Mouse (Mus musculus): ENCODE results near the gene Tbc1d5. TPM values are rescaled to one million over a fixed set of nuclear protein-coding genes. Genes with fewer than 3 reads are reported as not detected.

Gene Tbc1d5
- total RNA-seq (2018; cell fraction: chromatin; rRNA removed): 100 to 1,000 TPM in 24 of 26 experiments, 10 to 100 TPM in 2; 61.8 to 223 (median 155) TPM
- 10 to 100 TPM; 27.4 to 46.7 (median 35.2) TPM for total RNA-seq (2018; cell fraction: cytosol; rRNA removed)
- 100 to 1,000 TPM in 12 of 26 experiments, 10 to 100 TPM in 14; 35.4 to 160 (median 90.7) TPM for total RNA-seq (2018; cell fraction: nucleus; rRNA removed)
- 29.9 to 49.6 TPM (median 30.8 TPM) in 3 replicates for polyA plus RNA-seq (2018)

DNA sequence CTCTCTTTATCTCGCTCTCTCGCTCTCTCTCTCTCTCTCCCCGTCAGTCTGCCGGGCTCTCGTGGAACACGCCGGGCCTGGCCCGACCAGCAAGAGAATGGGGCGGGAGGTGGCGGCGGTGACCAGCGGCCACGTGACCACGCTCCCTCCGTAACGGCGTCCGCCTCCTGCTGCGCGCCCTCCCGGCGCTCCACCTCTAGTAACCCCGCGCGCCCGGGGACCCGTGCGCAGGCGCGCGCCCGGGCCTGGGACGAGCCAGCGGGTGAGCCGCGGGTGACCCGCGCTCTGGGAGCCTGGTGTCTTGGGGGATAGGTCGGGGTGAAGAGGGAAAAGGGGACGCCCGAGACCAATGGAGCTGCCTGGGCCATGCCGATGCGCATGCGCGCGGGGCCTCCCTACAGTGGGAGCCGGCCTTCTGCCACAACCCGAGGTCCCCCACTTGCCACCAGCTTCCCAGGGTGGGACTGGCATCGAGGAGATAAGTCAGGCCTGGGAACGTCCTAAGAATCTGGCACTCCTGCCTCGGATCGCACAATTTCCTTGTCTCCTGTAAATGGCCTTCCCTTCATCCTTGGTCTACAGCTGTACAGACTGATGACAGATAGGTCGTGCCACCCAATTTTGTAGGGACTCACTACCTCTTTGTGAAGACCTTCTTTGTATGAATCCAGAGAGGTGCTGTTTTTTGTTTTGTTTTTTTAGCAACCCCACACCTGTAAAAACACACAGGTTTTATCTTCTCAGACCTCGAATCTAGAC is at the start of gene Tbc1d5:
Gene Tbc1d5 (minus strand): TSS at position 158 of the 759 bp plus-strand sequence.
- 4% methylated on average over 35 of the region's 54 CpGs for WGBS (ENCODE audit: missing documents)

DNA sequence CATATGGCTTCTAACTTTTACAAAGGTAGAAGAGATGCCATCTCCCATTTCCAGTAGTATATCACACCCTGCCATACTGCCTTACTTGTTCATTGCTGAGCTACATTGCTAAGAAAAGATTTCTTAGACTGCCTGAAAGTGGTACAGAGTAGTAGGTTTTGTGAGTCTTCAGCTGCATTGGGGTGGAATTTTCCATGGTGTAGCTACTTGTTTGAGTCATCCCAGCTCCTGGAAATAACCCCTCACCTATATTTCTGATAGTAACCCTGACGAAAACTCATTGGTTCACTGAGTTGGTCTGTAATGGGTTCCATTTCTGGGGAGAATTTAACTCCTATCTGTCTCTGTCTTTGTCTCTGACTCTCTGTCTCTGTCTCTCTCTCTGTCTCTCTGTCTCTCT is 46.9 kb upstream of the Tbc1d5 start:
- 78% methylated on average over 1 of the region's 1 CpGs for WGBS (ENCODE audit: missing documents)
- no peaks in the 10 kb centered on the region for H3K36me3 ChIP-seq (ENCODE audit: inconsistent target)
- H3K4me3 ChIP-seq (ENCODE audit: inconsistent target): no peak overlapping the region
- H3K79me2 ChIP-seq (ENCODE audit: inconsistent target): no peaks in the 10 kb centered on the region
- H3K27ac ChIP-seq: no peak overlapping the region

More for the DNA sequence above, at the start of gene Tbc1d5:
- Histone ChIP-seq H3K36me3 (ENCODE audit: inconsistent target) (no peaks in the 10 kb centered on the region), H3K4me3 (ENCODE audit: inconsistent target) (peak within 1 kb of the TSS; percentile 50), H3K79me2 (ENCODE audit: inconsistent target) (peaks cover 37% of the 10 kb centered on the region), H3K27ac (peak within 1 kb of the TSS; percentile 91)

DNA sequence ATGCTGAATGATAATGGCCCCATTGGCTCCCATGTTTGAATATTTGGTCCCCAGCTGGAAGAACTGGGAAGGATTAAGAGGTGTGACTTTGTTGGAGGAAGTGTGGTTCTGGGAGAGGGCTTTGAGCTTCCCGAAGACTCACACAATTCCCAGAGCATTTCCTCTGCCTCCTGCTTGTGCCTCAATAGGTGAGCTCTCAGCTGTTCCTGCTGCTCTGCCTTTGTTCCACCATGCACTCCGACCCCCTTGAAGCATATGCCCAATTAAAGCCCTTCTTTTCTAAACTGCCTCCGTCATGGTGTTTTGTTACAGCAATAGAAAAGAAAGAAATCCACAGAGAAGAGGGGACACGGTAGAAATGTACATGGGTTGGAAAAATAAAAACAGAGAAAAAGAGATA is 44.0 kb upstream of the Tbc1d5 start:
- 95% methylated on average over 4 of the region's 4 CpGs for WGBS (ENCODE audit: missing documents)
- H3K27ac ChIP-seq: no peak overlapping the region
- H3K36me3 ChIP-seq (ENCODE audit: inconsistent target): no peaks in the 10 kb centered on the region
- no peak overlapping the region for H3K4me3 ChIP-seq (ENCODE audit: inconsistent target)
- H3K79me2 ChIP-seq (ENCODE audit: inconsistent target): no peaks in the 10 kb centered on the region

DNA sequence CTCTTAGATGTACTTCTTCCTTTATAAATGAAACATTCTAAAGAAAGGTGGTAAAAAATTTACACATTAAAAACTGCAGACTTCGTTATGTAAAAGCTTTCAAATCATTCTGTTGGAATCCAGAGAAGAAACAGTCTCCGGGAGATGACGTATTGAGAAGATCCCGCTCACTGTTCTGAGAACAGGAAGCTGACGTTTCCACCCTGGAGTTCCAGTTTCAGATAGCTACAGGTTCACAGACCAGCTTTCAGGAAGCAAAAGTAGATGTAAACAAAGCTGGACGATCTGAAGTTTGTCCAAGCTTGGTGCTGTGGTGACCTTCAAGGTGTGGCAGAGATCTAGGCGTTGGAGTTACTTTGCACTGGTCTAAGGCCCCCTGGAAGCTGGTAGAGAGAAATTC is 41.9 kb upstream of the Tbc1d5 start:
- 41% methylated on average over 7 of the region's 7 CpGs for WGBS (ENCODE audit: missing documents)

DNA sequence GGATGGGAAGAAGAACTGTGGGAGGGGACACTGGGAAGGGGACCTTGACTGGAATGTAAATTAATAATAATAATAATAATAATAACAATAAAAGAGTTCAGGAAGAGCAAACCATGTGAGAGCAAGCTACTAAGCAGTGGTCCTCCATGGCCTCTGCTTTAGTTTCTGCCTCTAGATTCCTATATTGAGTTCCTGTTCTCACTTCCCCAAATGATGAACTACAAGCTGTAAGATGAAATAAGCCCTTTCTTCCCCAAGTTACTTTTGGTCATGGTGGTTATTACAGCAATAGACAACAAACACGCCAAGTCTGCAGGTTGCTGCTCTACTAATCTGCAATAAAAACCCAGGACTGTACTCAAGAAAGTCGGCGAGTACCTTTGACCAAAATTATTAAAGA is 40.7 kb upstream of the Tbc1d5 start:
- H3K27ac ChIP-seq: peak overlapping the region; percentile 55
- H3K36me3 ChIP-seq (ENCODE audit: inconsistent target): no peaks in the 10 kb centered on the region
- H3K4me3 ChIP-seq (ENCODE audit: inconsistent target): no peak overlapping the region
- WGBS (ENCODE audit: missing documents): 30% methylated on average over 3 of the region's 3 CpGs
- H3K79me2 ChIP-seq (ENCODE audit: inconsistent target): no peaks in the 10 kb centered on the region

More for the DNA sequence above, 41.9 kb upstream of the Tbc1d5 start:
- Histone ChIP-seq H3K27ac (peak overlapping the region; percentile 55), H3K36me3 (ENCODE audit: inconsistent target) (no peaks in the 10 kb centered on the region), H3K79me2 (ENCODE audit: inconsistent target) (no peaks in the 10 kb centered on the region), H3K4me3 (ENCODE audit: inconsistent target) (no peak overlapping the region)

DNA sequence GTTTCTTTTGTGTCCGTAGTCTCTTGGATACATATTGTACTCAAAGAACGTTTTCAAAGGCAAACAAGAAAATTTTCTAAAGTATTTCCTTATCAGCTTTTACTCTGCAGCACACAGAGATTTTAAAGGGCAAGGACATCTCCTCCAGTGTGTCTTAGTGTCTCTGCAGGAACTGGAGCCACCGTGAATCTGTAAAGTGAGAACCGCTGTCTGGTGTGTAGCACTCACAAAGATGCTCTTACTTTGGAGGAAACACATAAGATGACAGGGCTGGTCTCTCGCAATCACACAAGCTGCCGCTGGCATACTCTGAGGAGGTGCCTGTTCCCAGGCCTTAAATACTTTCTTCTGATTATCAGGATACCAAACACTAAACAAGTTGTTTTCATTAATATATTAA is 37.3 kb upstream of the Tbc1d5 start:
- WGBS (ENCODE audit: missing documents): 97% methylated on average over 6 of the region's 6 CpGs
- Histone ChIP-seq H3K79me2 (ENCODE audit: inconsistent target) (no peaks in the 10 kb centered on the region), H3K4me3 (ENCODE audit: inconsistent target) (no peak overlapping the region), H3K36me3 (ENCODE audit: inconsistent target) (no peaks in the 10 kb centered on the region), H3K27ac (no peak overlapping the region)

DNA sequence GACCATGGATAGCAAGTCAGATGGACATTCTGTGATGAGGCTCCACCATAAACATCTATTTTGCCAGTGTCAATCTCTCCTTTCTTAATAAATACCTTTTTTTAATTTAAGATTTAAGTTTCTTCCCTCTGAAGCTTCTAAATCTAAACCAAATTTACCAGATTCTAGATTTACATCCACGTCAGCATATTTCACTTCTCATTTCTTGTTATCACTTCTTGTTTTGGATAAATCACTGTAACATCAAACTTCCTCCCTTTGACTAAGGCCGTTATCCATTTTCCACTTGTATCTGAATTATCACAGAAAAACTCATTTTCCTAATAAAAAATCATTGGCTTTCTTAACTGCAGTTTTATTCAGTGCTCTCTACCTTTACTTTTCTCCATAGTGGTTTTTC is 30.4 kb upstream of the Tbc1d5 start:
- 0% methylated on average over 2 of the region's 2 CpGs for WGBS (ENCODE audit: missing documents)
- no peaks in the 10 kb centered on the region for H3K79me2 ChIP-seq (ENCODE audit: inconsistent target)
- peak overlapping the region; percentile 83 for H3K27ac ChIP-seq
- H3K36me3 ChIP-seq (ENCODE audit: inconsistent target): no peaks in the 10 kb centered on the region
- H3K4me3 ChIP-seq (ENCODE audit: inconsistent target): no peak overlapping the region

DNA sequence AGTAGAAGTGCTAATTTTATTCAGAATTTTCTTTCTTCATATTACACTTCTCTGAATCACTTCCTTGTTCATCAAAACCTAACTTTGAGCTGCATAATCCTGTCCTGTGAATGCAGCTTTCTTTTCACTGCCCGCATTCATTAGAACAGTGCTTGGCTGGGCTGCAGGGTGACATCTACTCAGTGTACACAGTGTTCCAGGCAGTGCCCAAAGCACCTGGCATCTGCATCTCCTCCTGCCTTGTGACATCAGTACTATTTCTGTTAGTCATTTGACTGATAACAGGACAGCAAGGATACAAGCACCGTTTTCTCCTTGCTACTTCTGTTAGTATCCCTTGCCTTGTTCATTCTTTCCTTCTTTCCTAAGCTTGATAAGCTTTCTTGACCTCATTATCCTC is 25.5 kb upstream of the Tbc1d5 start:
- no peaks in the 10 kb centered on the region for H3K36me3 ChIP-seq (ENCODE audit: inconsistent target)
- no peaks in the 10 kb centered on the region for H3K79me2 ChIP-seq (ENCODE audit: inconsistent target)
- no peak overlapping the region for H3K27ac ChIP-seq
- 90% methylated on average over 2 of the region's 2 CpGs for WGBS (ENCODE audit: missing documents)
- no peak overlapping the region for H3K4me3 ChIP-seq (ENCODE audit: inconsistent target)

DNA sequence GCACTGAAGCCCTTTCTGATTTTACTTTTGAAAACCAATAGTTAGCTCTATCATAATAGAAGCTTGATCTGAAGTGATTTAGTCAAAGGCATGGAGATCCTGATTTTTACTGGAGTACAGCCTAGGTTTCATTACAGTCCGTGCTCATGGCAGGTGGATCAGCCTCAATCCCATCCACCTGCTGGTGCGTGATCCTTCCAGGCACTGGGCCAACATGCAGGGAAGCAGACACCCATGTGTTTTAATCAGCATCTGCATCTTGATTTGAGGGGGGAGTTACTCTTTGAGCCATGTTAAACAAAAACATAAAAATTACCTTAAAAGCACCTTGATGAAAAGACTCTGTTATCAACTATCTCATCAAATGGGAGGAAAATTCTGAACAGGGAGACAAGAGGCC is 16.4 kb upstream of the Tbc1d5 start:
- Histone ChIP-seq H3K4me3 (ENCODE audit: inconsistent target) (no peak overlapping the region), H3K79me2 (ENCODE audit: inconsistent target) (no peaks in the 10 kb centered on the region), H3K27ac (no peak overlapping the region), H3K36me3 (ENCODE audit: inconsistent target) (no peaks in the 10 kb centered on the region)
- 94% methylated on average over 2 of the region's 2 CpGs for WGBS (ENCODE audit: missing documents)

DNA sequence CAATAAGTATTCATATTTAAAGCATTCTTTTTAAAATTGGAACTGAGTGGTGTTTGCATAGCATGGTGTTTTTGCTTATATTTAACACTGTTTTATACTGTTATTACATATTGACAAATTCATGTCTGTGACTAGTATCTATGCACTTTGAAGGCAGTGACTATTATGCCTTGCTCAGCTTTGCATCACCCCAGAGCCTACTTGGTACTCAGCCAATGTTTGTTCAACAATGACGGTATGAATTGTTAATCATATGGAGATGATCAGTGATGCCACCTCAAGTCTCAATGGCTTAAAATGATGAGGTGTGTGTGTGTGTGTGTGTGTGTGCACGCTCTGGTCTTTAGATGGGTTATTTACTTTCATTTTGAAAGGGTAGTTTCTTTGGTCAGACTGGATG is 15.6 kb upstream of the Tbc1d5 start:
- Histone ChIP-seq H3K27ac (no peak overlapping the region), H3K79me2 (ENCODE audit: inconsistent target) (no peaks in the 10 kb centered on the region), H3K4me3 (ENCODE audit: inconsistent target) (no peak overlapping the region), H3K36me3 (ENCODE audit: inconsistent target) (no peaks in the 10 kb centered on the region)
- 95% methylated on average over 2 of the region's 2 CpGs for WGBS (ENCODE audit: missing documents)

DNA sequence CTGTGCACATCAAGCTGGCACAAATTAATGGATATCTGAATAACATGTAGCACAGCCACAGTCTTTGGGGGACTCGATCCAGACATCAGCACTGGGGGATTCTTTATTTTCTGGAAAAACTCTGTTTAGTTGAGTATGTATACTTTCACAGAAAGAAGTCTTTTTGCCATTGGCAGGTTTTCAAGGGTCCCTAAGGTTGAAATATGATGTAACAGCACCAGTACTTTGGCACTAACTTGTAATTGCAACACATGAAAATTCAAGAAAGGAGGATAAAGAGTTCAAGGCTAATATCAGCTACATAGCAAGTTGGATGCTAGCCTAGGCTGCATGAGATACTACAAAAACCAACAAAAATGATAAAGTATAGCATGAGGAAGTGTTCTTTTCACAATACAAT is 12.2 kb upstream of the Tbc1d5 start:
- no peaks in the 10 kb centered on the region for H3K79me2 ChIP-seq (ENCODE audit: inconsistent target)
- H3K36me3 ChIP-seq (ENCODE audit: inconsistent target): no peaks in the 10 kb centered on the region
- no peak overlapping the region for H3K27ac ChIP-seq
- H3K4me3 ChIP-seq (ENCODE audit: inconsistent target): no peak overlapping the region
- 100% methylated on average over 1 of the region's 1 CpGs for WGBS (ENCODE audit: missing documents)

DNA sequence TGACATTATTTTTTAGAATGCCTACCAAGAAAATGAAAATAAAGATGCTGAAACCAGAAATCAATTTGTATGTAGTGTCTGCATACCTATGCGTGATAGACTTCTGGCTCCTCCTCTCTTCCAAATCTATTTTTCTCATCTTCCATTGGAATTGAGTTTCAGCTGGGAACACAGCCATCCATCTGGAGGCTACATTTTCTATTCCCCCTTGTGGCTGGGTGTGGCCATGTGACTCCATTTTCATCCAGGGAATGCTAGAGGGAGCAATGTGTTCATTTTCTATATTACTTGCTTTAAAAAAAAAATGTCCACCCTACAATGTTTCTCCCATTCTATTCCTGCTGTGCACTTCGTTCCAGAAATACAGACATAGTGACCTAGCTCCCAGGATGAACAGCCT is 3.6 kb upstream of the Tbc1d5 start:
- Histone ChIP-seq H3K27ac (no peak overlapping the region), H3K36me3 (ENCODE audit: inconsistent target) (no peaks in the 10 kb centered on the region), H3K79me2 (ENCODE audit: inconsistent target) (peaks cover 4% of the 10 kb centered on the region), H3K4me3 (ENCODE audit: inconsistent target) (no peak overlapping the region)
- 89% methylated on average over 2 of the region's 2 CpGs for WGBS (ENCODE audit: missing documents)

DNA sequence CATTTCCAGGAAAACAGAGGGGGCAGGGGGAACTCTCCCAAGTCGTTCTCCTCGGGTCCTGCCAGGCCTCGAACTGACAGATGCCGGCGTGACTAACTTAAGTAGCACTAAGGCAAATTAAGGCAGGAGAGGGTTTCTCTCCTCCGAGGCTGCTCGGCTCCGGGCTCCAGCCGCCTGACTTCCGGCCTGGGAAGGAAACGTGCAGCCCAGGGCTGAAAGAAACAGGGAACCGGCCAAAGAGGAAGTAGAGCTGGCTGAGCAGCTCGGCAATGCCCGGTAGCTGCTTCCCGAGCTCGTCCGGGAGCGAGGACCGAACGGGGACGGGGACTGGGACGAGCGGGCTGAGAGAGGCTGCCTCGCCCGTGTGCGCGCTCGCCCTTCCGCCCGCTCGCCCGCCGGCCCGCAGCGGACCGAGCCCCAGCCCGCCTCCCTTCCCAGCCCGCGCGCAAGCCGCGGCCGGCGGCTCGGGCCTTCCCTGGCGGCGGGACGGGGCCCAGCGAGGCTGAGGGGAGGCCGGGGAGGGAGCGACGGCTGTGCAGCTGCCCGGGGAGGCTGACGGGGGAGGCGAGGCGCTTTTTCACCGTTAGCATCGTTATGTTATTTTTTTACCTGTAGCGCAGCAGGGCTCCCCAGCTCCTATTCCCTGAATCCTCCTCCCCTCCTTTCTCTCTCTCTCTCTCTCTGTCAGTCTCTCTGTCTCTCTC is 509 bp downstream of the Tbc1d5 start:
- under 1% methylated on average over 53 of the region's 59 CpGs for WGBS (ENCODE audit: missing documents)
- Histone ChIP-seq H3K79me2 (ENCODE audit: inconsistent target) (peaks cover 45% of the 10 kb centered on the region), H3K27ac (peak overlapping the region; percentile 91), H3K4me3 (ENCODE audit: inconsistent target) (peak overlapping the region; percentile 50), H3K36me3 (ENCODE audit: inconsistent target) (no peaks in the 10 kb centered on the region)

DNA sequence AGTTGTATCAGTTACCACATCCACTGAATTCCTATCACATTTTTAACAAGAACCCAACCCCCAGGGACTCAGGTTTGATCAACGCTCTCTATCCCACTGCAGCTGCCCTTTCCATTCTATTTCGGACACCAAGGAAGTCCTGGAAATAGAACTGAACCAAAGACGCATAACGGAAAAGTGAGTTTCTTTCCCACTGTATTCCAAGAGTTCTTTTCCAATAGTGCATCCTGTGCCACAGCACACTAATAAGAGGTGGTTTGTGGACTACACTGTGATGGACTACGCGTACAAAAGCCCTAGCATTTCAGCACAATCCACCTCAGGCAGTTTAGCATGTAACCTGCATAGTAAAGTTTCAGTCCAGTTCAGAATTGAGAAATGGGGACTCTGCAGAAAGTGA is 1.2 kb downstream of the Tbc1d5 start:
- H3K36me3 ChIP-seq (ENCODE audit: inconsistent target): no peaks in the 10 kb centered on the region
- H3K27ac ChIP-seq: peak overlapping the region; percentile 82
- WGBS (ENCODE audit: missing documents): 33% methylated on average over 6 of the region's 6 CpGs
- H3K79me2 ChIP-seq (ENCODE audit: inconsistent target): peaks cover 52% of the 10 kb centered on the region
- H3K4me3 ChIP-seq (ENCODE audit: inconsistent target): peak overlapping the region; percentile 50

DNA sequence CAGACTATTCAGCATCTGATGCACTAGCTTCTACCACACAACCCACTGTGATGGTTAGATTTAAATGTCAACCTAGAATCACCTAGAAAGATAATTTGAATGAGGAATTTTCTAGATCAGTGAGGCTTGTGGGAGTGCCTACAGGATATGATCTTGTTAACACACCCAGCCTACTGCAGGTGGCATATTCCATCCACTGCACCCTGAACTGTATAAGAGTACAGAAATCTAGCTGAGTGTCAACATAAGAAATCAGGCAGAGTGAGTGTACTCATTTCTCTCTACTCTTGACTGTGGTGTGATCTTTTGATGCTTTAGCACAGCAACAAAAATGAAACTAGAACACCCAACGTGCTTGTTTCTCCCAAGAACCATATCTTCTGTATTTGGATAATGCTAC is 6.8 kb downstream of the Tbc1d5 start:
- WGBS (ENCODE audit: missing documents): 85% methylated on average over 1 of the region's 1 CpGs
- no peak overlapping the region for H3K27ac ChIP-seq
- H3K4me3 ChIP-seq (ENCODE audit: inconsistent target): no peak overlapping the region
- peaks cover 100% of the 10 kb centered on the region for H3K79me2 ChIP-seq (ENCODE audit: inconsistent target)
- no peaks in the 10 kb centered on the region for H3K36me3 ChIP-seq (ENCODE audit: inconsistent target)
